Mouse (Mus musculus): ENCODE measurements around the gene Ppp4r3b. TPM values are rescaled to one million over a fixed set of nuclear protein-coding genes. Genes with fewer than 3 reads are reported as not detected.

The Ppp4r3b gene
- polyA plus RNA-seq, 1 experiment from 2014 or later: 77.8 TPM

DNA sequence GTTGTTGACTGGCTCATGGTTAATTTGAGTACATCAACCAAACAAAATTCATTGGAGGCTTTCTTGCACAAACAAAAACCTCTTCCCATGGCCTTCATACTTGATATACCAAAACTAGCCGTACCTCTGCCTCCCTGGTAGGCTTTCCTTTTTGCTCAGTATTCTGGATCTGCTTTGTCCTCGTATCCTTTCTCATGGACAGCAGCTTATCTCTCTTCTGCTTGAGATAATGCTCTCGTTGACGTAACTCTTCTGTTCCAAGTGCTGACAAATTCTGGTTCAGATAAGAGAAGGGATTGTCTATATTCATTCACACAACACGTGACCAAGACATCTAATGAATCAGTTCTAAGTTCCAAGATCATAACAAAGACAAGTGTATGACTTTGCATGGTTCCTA, 49.6 kb downstream of the Ppp4r3b start:
- Histone ChIP-seq H3K27me3 (ENCODE audit: control insufficient read depth, insufficient read depth, low read length) (no peaks in the 10 kb centered on the region), H3K9ac (ENCODE audit: low read length) (no peak overlapping the region), H3K36me3 (ENCODE audit: control insufficient read depth, insufficient read depth, low read length) (peaks cover 24% of the 10 kb centered on the region), H3K4me2 (ENCODE audit: low read depth, low read length) (no peak overlapping the region), H3K27ac (ENCODE audit: low read length) (no peak overlapping the region), H3K4me3 (replicated peaks; ENCODE audit: low read length) (no peak overlapping the region), H3K4me1 (ENCODE audit: control insufficient read depth, insufficient read depth, low read length) (no peaks in the 10 kb centered on the region), H3K9me3 (replicated peaks; ENCODE audit: control insufficient read depth, low read length) (no peaks in the 10 kb centered on the region)
- 78% methylated on average over 5 of the region's 5 CpGs for WGBS
- no peak for ATAC-seq (ENCODE audit: insufficient read depth, low FRiP score)

DNA sequence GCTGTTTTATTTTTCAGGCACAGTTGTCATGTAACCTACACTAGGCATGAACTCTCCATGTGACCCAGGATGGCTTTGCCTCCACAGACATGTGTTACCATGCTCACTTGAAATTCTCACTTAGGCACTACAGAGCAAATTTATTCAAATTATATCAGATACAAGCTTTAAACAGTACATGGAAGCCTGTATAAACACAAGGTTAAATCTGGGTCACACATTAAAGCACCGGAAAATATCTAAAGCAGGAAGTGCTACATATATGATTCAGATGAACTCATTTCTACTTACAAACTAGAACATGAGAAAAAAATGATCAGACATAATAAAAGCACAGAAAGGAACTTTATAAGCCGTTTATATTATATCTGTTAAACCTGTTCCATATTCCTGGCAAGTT, 52.1 kb downstream of the Ppp4r3b start:
- no peaks in the 10 kb centered on the region for H3K27me3 ChIP-seq (ENCODE audit: control insufficient read depth, insufficient read depth, low read length)
- no peak overlapping the region for H3K9ac ChIP-seq (ENCODE audit: low read length)
- no peaks in the 10 kb centered on the region for H3K9me3 ChIP-seq (replicated peaks; ENCODE audit: control insufficient read depth, low read length)
- no peak overlapping the region for H3K27ac ChIP-seq (ENCODE audit: low read length)
- H3K4me2 ChIP-seq (ENCODE audit: low read depth, low read length): no peak overlapping the region
- 80% methylated on average over 2 of the region's 2 CpGs for WGBS
- H3K36me3 ChIP-seq (ENCODE audit: control insufficient read depth, insufficient read depth, low read length): peaks cover 20% of the 10 kb centered on the region
- H3K4me1 ChIP-seq (ENCODE audit: control insufficient read depth, insufficient read depth, low read length): no peaks in the 10 kb centered on the region
- no peak for ATAC-seq (ENCODE audit: insufficient read depth, low FRiP score)
- H3K4me3 ChIP-seq (replicated peaks; ENCODE audit: low read length): no peak overlapping the region

DNA sequence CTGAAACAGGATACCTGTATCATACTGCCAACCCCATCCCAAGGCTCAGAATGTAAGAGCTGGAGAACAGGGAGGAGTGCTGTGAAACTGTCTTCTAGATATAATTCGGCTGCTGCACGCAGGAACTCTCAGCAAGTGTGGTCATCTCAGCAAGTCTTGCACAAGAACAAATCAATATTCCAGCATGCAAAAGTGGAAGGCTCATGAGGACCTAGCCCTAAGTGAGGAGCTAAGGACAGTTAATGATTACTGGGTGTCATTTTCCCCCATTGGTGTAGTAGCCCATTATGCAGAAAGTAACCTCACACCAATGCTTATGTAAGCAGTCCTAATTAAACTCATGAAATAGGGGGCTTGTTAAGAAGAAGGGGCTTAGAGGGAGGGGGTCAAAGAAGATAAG, 56.3 kb downstream of the Ppp4r3b start:
- 90% methylated on average over 2 of the region's 2 CpGs for WGBS
- H3K36me3 ChIP-seq (ENCODE audit: control insufficient read depth, insufficient read depth, low read length): peaks cover 7% of the 10 kb centered on the region
- H3K9ac ChIP-seq (ENCODE audit: low read length): no peak overlapping the region

DNA sequence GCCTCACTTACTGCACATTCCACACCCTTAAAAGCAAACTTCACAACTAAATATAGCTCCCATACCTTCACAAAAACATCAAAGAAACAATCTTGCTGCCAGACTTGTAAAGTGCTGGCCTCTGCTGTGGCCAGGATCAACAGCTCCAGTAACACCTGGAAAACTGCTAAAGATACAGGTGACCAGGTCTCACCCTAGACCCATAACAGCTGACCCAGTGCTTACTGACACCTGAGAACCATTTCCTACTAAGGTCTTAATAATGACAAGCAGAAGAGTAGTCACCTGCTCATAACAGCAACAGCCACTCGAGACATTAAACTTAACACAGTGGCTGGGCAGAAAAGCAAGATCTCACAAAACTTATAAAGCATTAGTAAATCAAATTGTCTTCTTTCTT, 60.9 kb downstream of the Ppp4r3b start:
- no peaks in the 10 kb centered on the region for H3K27me3 ChIP-seq (ENCODE audit: control insufficient read depth, insufficient read depth, low read length)
- WGBS: 76% methylated on average over 1 of the region's 1 CpGs
- no peak for ATAC-seq (ENCODE audit: insufficient read depth, low FRiP score)
- no peaks in the 10 kb centered on the region for H3K4me1 ChIP-seq (ENCODE audit: control insufficient read depth, insufficient read depth, low read length)
- no peak overlapping the region for H3K9ac ChIP-seq (ENCODE audit: low read length)
- no peak overlapping the region for H3K27ac ChIP-seq (ENCODE audit: low read length)
- H3K9me3 ChIP-seq (replicated peaks; ENCODE audit: control insufficient read depth, low read length): no peaks in the 10 kb centered on the region
- H3K4me3 ChIP-seq (replicated peaks; ENCODE audit: low read length): no peak overlapping the region
- no peak overlapping the region for H3K4me2 ChIP-seq (ENCODE audit: low read depth, low read length)
- peaks cover 5% of the 10 kb centered on the region; the same call in 1 of the 2 replicates for H3K36me3 ChIP-seq (ENCODE audit: control insufficient read depth, insufficient read depth, low read length)

More for the DNA sequence above, 56.3 kb downstream of the Ppp4r3b start:
- Histone ChIP-seq H3K4me1 (ENCODE audit: control insufficient read depth, insufficient read depth, low read length) (no peaks in the 10 kb centered on the region), H3K4me2 (ENCODE audit: low read depth, low read length) (no peak overlapping the region), H3K9me3 (replicated peaks; ENCODE audit: control insufficient read depth, low read length) (no peaks in the 10 kb centered on the region), H3K4me3 (replicated peaks; ENCODE audit: low read length) (no peak overlapping the region), H3K27me3 (ENCODE audit: control insufficient read depth, insufficient read depth, low read length) (no peaks in the 10 kb centered on the region), H3K27ac (ENCODE audit: low read length) (no peak overlapping the region)
- no peak for ATAC-seq (ENCODE audit: insufficient read depth, low FRiP score)

DNA sequence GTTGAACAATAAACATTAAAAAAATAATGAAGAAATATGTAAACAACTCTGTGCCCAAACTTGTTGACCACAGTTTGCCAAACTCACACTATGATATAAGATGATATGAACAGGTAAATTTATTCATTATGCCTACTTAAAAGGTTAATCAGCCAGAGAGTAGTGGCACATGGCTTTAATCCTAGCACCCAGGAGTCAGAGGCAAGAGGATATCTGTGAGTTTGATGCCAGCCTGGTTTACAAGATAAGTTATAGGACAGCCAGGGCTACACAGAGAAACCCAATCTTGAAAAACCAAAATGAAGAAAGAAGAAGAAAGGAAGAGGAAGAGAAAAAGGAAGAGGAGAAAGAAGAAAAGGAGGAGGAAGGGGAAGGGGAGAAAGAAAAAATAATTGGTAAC, 64.7 kb downstream of the Ppp4r3b start:
- Histone ChIP-seq H3K9ac (ENCODE audit: low read length) (no peak overlapping the region), H3K36me3 (ENCODE audit: control insufficient read depth, insufficient read depth, low read length) (no peaks in the 10 kb centered on the region), H3K4me3 (replicated peaks; ENCODE audit: low read length) (no peak overlapping the region), H3K27me3 (ENCODE audit: control insufficient read depth, insufficient read depth, low read length) (no peaks in the 10 kb centered on the region), H3K4me2 (ENCODE audit: low read depth, low read length) (no peak overlapping the region), H3K9me3 (replicated peaks; ENCODE audit: control insufficient read depth, low read length) (no peaks in the 10 kb centered on the region), H3K27ac (ENCODE audit: low read length) (no peak overlapping the region), H3K4me1 (ENCODE audit: control insufficient read depth, insufficient read depth, low read length) (no peaks in the 10 kb centered on the region)
- no peak for ATAC-seq (ENCODE audit: insufficient read depth, low FRiP score)

DNA sequence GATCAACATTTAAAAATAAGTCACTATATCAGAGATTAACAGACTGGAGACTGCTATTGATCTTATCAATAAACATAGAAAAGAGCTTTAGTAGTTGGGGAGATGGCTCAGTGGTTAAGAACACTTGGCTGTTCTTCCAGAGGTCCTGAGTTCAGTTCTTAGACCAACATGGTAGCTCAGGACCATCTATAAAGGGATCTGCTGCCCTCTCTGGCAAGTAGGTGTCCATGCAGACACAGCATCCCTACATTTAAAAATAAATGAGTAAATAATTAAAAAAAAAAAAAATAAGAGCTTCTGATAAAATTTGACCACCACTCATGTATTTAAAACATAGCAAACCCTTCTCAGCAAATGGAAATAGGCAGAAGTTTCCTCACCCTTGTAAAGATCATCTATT, 65.4 kb downstream of the Ppp4r3b start:
- H3K36me3 ChIP-seq (ENCODE audit: control insufficient read depth, insufficient read depth, low read length): no peaks in the 10 kb centered on the region
- no peak for ATAC-seq (ENCODE audit: insufficient read depth, low FRiP score)
- H3K4me2 ChIP-seq (ENCODE audit: low read depth, low read length): no peak overlapping the region
- H3K9ac ChIP-seq (ENCODE audit: low read length): no peak overlapping the region
- no peak overlapping the region for H3K27ac ChIP-seq (ENCODE audit: low read length)
- H3K27me3 ChIP-seq (ENCODE audit: control insufficient read depth, insufficient read depth, low read length): no peaks in the 10 kb centered on the region
- H3K4me3 ChIP-seq (replicated peaks; ENCODE audit: low read length): no peak overlapping the region
- H3K4me1 ChIP-seq (ENCODE audit: control insufficient read depth, insufficient read depth, low read length): no peaks in the 10 kb centered on the region
- H3K9me3 ChIP-seq (replicated peaks; ENCODE audit: control insufficient read depth, low read length): no peaks in the 10 kb centered on the region

DNA sequence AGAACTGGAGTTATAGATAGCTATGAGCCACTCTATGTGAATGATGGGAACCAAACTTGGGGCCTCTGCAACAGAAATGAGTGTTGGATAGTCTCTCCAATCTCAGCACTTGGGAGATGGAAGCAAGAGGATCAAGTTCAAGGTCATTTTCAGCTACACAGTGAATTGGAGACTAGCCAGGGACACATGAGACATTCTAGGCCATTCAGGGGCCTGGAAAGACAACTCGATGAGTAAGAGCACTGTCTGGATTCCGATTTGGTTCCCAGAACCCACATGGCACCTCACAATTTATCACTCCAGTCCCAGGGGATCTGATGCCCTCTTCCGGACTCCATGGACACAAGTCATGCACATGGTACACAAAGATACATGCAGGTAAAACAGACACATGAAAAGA, 65.9 kb downstream of the Ppp4r3b start:
- Histone ChIP-seq H3K36me3 (ENCODE audit: control insufficient read depth, insufficient read depth, low read length) (no peaks in the 10 kb centered on the region), H3K4me3 (replicated peaks; ENCODE audit: low read length) (no peak overlapping the region), H3K9ac (ENCODE audit: low read length) (no peak overlapping the region), H3K4me1 (ENCODE audit: control insufficient read depth, insufficient read depth, low read length) (no peaks in the 10 kb centered on the region), H3K4me2 (ENCODE audit: low read depth, low read length) (no peak overlapping the region), H3K9me3 (replicated peaks; ENCODE audit: control insufficient read depth, low read length) (no peaks in the 10 kb centered on the region), H3K27me3 (ENCODE audit: control insufficient read depth, insufficient read depth, low read length) (no peaks in the 10 kb centered on the region), H3K27ac (ENCODE audit: low read length) (no peak overlapping the region)
- WGBS: 87% methylated on average over 3 of the region's 3 CpGs
- ATAC-seq (ENCODE audit: insufficient read depth, low FRiP score): no peak

DNA sequence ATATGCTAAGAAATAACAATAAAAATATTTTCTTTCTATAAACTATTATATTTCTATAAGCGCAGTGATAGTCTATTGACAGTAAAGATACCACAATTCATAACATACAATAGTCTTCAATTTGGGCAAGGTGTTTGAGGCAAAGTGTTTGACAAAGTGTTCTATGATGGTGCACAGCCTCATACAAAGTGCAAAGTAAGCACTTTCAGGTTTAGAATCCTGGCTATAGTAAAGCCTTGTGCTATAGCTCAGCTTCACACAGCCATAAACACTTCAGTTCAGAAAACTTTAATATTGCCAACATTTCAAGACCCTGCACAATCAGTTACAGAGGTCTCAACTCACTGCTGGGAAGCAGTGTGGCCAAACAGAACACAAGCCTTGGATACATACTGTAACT, 66.7 kb downstream of the Ppp4r3b start:
- ATAC-seq (ENCODE audit: insufficient read depth, low FRiP score): no peak

DNA sequence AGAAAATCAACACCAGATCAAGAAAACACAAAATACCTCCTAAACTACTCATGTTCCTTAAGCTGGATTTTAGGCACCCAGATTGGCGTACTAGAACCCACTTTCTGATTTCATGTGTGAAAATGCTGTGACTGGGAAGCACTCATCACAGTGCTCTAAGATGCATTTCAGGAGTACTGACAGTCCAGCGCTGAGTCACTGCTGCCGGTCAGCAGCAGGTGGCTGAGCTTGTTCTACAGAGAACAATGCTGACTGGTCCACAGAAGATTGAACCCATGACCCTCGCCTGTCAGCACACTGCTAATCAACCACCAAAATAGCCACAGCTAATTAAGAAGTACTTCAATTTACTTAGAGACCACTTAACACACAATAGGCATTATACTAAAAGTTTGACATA, 69.3 kb downstream of the Ppp4r3b start:
- no peak overlapping the region for H3K27ac ChIP-seq (ENCODE audit: low read length)
- H3K9ac ChIP-seq (ENCODE audit: low read length): no peak overlapping the region
- H3K4me1 ChIP-seq (ENCODE audit: control insufficient read depth, insufficient read depth, low read length): peaks cover 9% of the 10 kb centered on the region; the same call in 1 of the 2 replicates
- no peak for ATAC-seq (ENCODE audit: insufficient read depth, low FRiP score)
- H3K9me3 ChIP-seq (replicated peaks; ENCODE audit: control insufficient read depth, low read length): no peaks in the 10 kb centered on the region
- H3K27me3 ChIP-seq (ENCODE audit: control insufficient read depth, insufficient read depth, low read length): no peaks in the 10 kb centered on the region
- H3K36me3 ChIP-seq (ENCODE audit: control insufficient read depth, insufficient read depth, low read length): no peaks in the 10 kb centered on the region
- no peak overlapping the region for H3K4me2 ChIP-seq (ENCODE audit: low read depth, low read length)
- no peak overlapping the region for H3K4me3 ChIP-seq (replicated peaks; ENCODE audit: low read length)
- 83% methylated on average over 4 of the region's 4 CpGs for WGBS

More for the DNA sequence above, 66.7 kb downstream of the Ppp4r3b start:
- no peaks in the 10 kb centered on the region for H3K9me3 ChIP-seq (replicated peaks; ENCODE audit: control insufficient read depth, low read length)
- no peak overlapping the region for H3K4me2 ChIP-seq (ENCODE audit: low read depth, low read length)
- no peaks in the 10 kb centered on the region for H3K4me1 ChIP-seq (ENCODE audit: control insufficient read depth, insufficient read depth, low read length)
- H3K27ac ChIP-seq (ENCODE audit: low read length): no peak overlapping the region
- no peak overlapping the region for H3K9ac ChIP-seq (ENCODE audit: low read length)
- H3K27me3 ChIP-seq (ENCODE audit: control insufficient read depth, insufficient read depth, low read length): no peaks in the 10 kb centered on the region
- WGBS: 94% methylated on average over 1 of the region's 1 CpGs
- no peak overlapping the region for H3K4me3 ChIP-seq (replicated peaks; ENCODE audit: low read length)
- no peaks in the 10 kb centered on the region for H3K36me3 ChIP-seq (ENCODE audit: control insufficient read depth, insufficient read depth, low read length)

DNA sequence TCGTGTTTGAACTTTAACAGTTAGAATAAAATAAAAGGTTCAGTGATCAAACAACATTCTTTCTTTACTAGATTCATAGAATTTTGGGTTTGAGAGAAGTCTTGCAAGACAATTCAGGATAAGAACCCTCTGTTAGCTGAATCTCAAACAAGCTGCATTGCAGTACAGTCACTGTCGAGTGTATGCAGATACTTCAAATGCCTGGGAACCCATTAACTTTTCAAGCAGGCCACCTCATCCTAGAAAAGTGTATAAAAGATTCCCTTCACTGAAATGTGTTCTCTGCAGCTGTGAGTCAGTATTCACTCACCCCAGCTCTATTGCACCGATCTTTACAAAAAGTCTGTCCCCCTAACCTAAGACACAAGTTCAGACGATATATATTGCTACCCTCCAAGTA, 73.3 kb downstream of the Ppp4r3b start:
- Histone ChIP-seq H3K27ac (ENCODE audit: low read length) (no peak overlapping the region), H3K9me3 (replicated peaks; ENCODE audit: control insufficient read depth, low read length) (no peaks in the 10 kb centered on the region), H3K36me3 (ENCODE audit: control insufficient read depth, insufficient read depth, low read length) (no peaks in the 10 kb centered on the region), H3K9ac (ENCODE audit: low read length) (no peak overlapping the region; the same call in 1 of the 2 replicates), H3K27me3 (ENCODE audit: control insufficient read depth, insufficient read depth, low read length) (no peaks in the 10 kb centered on the region), H3K4me2 (ENCODE audit: low read depth, low read length) (peak overlapping the region; percentile 84), H3K4me3 (replicated peaks; ENCODE audit: low read length) (peak overlapping the region; percentile 85), H3K4me1 (ENCODE audit: control insufficient read depth, insufficient read depth, low read length) (peaks cover 9% of the 10 kb centered on the region; the same call in 1 of the 2 replicates)
- ATAC-seq (ENCODE audit: insufficient read depth, low FRiP score): no peak
- WGBS: 51% methylated on average over 4 of the region's 4 CpGs

Data from stomach, embryonic 16.5 days (tissue).